Mouse (Mus musculus) myocyte (in vitro differentiated cells): Measurements from ENCODE around the gene Pik3r5. TPM values are rescaled to one million over a fixed set of nuclear protein-coding genes. Genes with fewer than 3 reads are reported as not detected.

Experiments used
- H3K27me3 ChIP-seq: one replicate; pipeline ENCODE4 v1.6.1; 2011; ENCODE audit not compliant: control insufficient read depth, insufficient read depth, insufficient read length
- H3K36me3 ChIP-seq: one replicate; pipeline ENCODE4 v1.6.1; 2011; ENCODE audit not compliant: control insufficient read depth, insufficient read depth
- H3K4me2 ChIP-seq: one replicate; pipeline ENCODE4 v1.6.1; 2011; ENCODE audit warnings: low read depth, control low read depth
- H3K4me3 ChIP-seq: one replicate; pipeline ENCODE4 v1.5.1; 2011; ENCODE audit warnings: mild to moderate bottlenecking, control low read depth, moderate library complexity
- H3K79me2 ChIP-seq: one replicate; pipeline ENCODE4 v1.6.1; 2011; ENCODE audit not compliant: control insufficient read depth, insufficient read depth
- H3ac ChIP-seq: one replicate; pipeline ENCODE4 v1.6.1; 2011; ENCODE audit not compliant: control insufficient read depth, insufficient read length
- CEBPB ChIP-seq: IDR thresholded peaks from 2 replicates; pipeline ENCODE4 v1.6.1; 2011; ENCODE audit warnings: mild to moderate bottlenecking, moderate library complexity; ENCODE audit not compliant: poor library complexity, insufficient read depth, severe bottlenecking
- E2F4 ChIP-seq: IDR thresholded peaks from one replicate; pipeline ENCODE4 v1.6.1; 2011; ENCODE audit warnings: mild to moderate bottlenecking, control low read depth, moderate library complexity; ENCODE audit not compliant: insufficient read depth
- MAX ChIP-seq: IDR thresholded peaks from one replicate; pipeline ENCODE4 v1.6.1; 2011; ENCODE audit warnings: low read depth, mild to moderate bottlenecking, control low read depth
- MYOD1 ChIP-seq, 3 experiments: IDR thresholded peaks; one replicate each; pipeline ENCODE4 v1.6.1; 2011; ENCODE audit warnings: control low read depth in 2 of 3, low read depth in 2 of 3, mild to moderate bottlenecking in 2 of 3, moderate library complexity in 1 of 3; ENCODE audit not compliant: insufficient read length in 2 of 3, control insufficient read depth in 1 of 3
- MYOG ChIP-seq, 3 experiments: IDR thresholded peaks; one replicate each; pipeline ENCODE4 v1.6.1; 2011; ENCODE audit warnings: control low read depth in 2 of 3, low read depth in 2 of 3, mild to moderate bottlenecking in 2 of 3; ENCODE audit not compliant: insufficient read length in 2 of 3, control insufficient read depth in 1 of 3, insufficient read depth in 1 of 3
- POLR2A ChIP-seq: IDR thresholded peaks from one replicate; pipeline ENCODE4 v1.6.1; 2011; ENCODE audit warnings: low read depth, mild to moderate bottlenecking, control low read depth, moderate library complexity; ENCODE audit not compliant: insufficient read length
- POLR2AphosphoS2 ChIP-seq: IDR thresholded peaks from one replicate; pipeline ENCODE4 v1.6.1; 2011; ENCODE audit warnings: low read depth, control low read depth; ENCODE audit not compliant: insufficient read length
- REST ChIP-seq: IDR thresholded peaks from one replicate; pipeline ENCODE4 v1.6.1; 2011; ENCODE audit warnings: mild to moderate bottlenecking, control low read depth, moderate library complexity; ENCODE audit not compliant: insufficient read depth, insufficient read length
- SRF ChIP-seq: IDR thresholded peaks from one replicate; pipeline ENCODE4 v1.6.1; 2011; ENCODE audit warnings: low read depth; ENCODE audit not compliant: control insufficient read depth, insufficient read length
- TCF12 ChIP-seq: IDR thresholded peaks from one replicate; pipeline ENCODE4 v1.6.1; 2011; ENCODE audit warnings: mild to moderate bottlenecking, control low read depth; ENCODE audit not compliant: poor library complexity, insufficient read depth, severe bottlenecking
- TCF3 ChIP-seq: IDR thresholded peaks from one replicate; pipeline ENCODE4 v1.6.1; 2011; ENCODE audit warnings: low read depth, control low read depth; ENCODE audit not compliant: insufficient read length
- USF1 ChIP-seq: IDR thresholded peaks from one replicate; pipeline ENCODE4 v1.6.1; 2011; ENCODE audit warnings: low read depth, mild to moderate bottlenecking, control low read depth, moderate library complexity
- polyA plus RNA-seq: library from polyadenylated mRNA; unstranded; fragments of >200 nt; fragmentation: generic; extraction: Trizol; gene quantifications from one replicate; pipeline ENCODE4 v1.2.1, GENCODE M21; 2012; ENCODE audit warnings: missing spikeins

Gene Pik3r5
- polyA plus RNA-seq, 1 experiment, result 0.22 TPM

- Histone ChIP-seq H3K36me3 (no peaks in the 10 kb centered on the region), H3K79me2 (no peaks in the 10 kb centered on the region), H3K27me3 (no peaks in the 10 kb centered on the region), H3K4me2 (no peak overlapping the region), H3ac (no peak overlapping the region), H3K4me3 (no peak overlapping the region)
- no peak for TF ChIP-seq E2F4
- no peak for TF ChIP-seq POLR2A
- TF ChIP-seq TCF3, result no peak
- no peak for TF ChIP-seq MYOG (IDR thresholded peaks at IDR 0.05; ENCODE audit: control insufficient read depth in 1 of 3, insufficient read depth in 1 of 3, insufficient read length in 2 of 3, low read depth in 2 of 3)
- no peak for TF ChIP-seq USF1
- no peak for TF ChIP-seq MAX
- TF ChIP-seq TCF12, result no peak
- TF ChIP-seq CEBPB, result no peak
- TF ChIP-seq SRF, result no peak
- no peak for TF ChIP-seq REST
- TF ChIP-seq POLR2AphosphoS2, result no peak
- TF ChIP-seq MYOD1 (IDR thresholded peaks at IDR 0.05; ENCODE audit: control insufficient read depth in 1 of 3, insufficient read length in 2 of 3, low read depth in 2 of 3), result no peak
These were observed 43.8 kb downstream of the Pik3r5 start for GRCm38 (mm10) chr11:68475676-68476075.

DNA sequence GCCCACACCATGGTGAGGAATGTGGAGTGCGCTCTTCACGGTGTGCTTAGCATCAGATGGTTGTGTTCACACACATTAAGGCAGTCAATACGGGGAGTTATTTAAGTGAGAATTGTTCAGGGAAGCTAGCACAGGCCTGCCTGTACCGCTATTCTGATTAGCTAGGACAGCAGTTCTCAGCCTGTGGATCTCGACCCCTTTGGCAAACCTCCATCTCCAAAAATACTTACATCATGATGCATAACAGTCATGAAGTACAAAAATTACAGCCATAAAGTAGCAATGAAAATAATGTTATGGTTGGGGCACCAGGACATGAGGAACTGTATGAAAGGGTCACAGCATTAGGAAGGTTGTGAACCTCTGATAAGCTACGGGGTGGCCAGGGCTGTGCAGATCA, 45.7 kb downstream of the Pik3r5 start:
- Histone ChIP-seq H3K36me3 (no peaks in the 10 kb centered on the region), H3ac (no peak overlapping the region), H3K27me3 (no peaks in the 10 kb centered on the region), H3K79me2 (no peaks in the 10 kb centered on the region), H3K4me3 (no peak overlapping the region), H3K4me2 (no peak overlapping the region)
- TF ChIP-seq CEBPB (no peak), POLR2A (no peak), USF1 (no peak), MAX (no peak), MYOG (IDR thresholded peaks at IDR 0.05; ENCODE audit: control insufficient read depth in 1 of 3, insufficient read depth in 1 of 3, insufficient read length in 2 of 3, low read depth in 2 of 3) (no peak), TCF12 (no peak), E2F4 (no peak), POLR2AphosphoS2 (no peak), MYOD1 (IDR thresholded peaks at IDR 0.05; ENCODE audit: control insufficient read depth in 1 of 3, insufficient read length in 2 of 3, low read depth in 2 of 3) (no peak), SRF (no peak), REST (no peak), TCF3 (no peak)

- Histone ChIP-seq H3K4me3 (no peak overlapping the region), H3K36me3 (no peaks in the 10 kb centered on the region), H3K4me2 (no peak overlapping the region), H3K79me2 (no peaks in the 10 kb centered on the region), H3ac (no peak overlapping the region), H3K27me3 (no peaks in the 10 kb centered on the region)
- TF ChIP-seq USF1 (no peak), POLR2AphosphoS2 (no peak), POLR2A (no peak), REST (no peak), SRF (no peak), MYOG (IDR thresholded peaks at IDR 0.05; ENCODE audit: control insufficient read depth in 1 of 3, insufficient read depth in 1 of 3, insufficient read length in 2 of 3, low read depth in 2 of 3) (no peak), TCF3 (no peak), CEBPB (no peak), TCF12 (no peak), MAX (no peak), MYOD1 (IDR thresholded peaks at IDR 0.05; ENCODE audit: control insufficient read depth in 1 of 3, insufficient read length in 2 of 3, low read depth in 2 of 3) (no peak), E2F4 (no peak)
These were observed 46.7 kb downstream of the Pik3r5 start for GRCm38 (mm10) chr11:68478574-68478981.

DNA sequence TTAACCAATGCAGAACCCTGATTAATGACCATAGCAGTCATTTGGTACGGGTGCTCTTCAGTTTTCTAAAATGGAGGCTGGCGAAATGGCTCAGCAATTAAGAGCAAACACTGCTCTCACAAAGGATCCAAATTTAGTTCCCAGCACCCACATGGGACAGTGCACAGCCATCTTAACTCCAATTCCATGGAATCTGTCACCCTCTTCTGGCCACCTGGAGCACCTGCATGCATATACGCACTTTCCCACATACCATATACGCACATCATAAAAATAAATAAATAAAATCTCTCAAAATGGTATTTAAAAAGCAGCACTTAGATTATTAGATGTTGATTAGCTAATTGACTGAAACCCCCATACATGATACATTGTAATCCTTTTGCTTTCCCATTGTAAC, 48.7 kb downstream of the Pik3r5 start:
- Histone ChIP-seq H3K79me2 (no peaks in the 10 kb centered on the region), H3ac (no peak overlapping the region), H3K4me3 (no peak overlapping the region), H3K4me2 (no peak overlapping the region), H3K36me3 (no peaks in the 10 kb centered on the region), H3K27me3 (no peaks in the 10 kb centered on the region)
- TF ChIP-seq TCF3 (no peak), USF1 (no peak), CEBPB (no peak), REST (no peak), POLR2A (no peak), MYOG (IDR thresholded peaks at IDR 0.05; ENCODE audit: control insufficient read depth in 1 of 3, insufficient read depth in 1 of 3, insufficient read length in 2 of 3, low read depth in 2 of 3) (no peak), MYOD1 (IDR thresholded peaks at IDR 0.05; ENCODE audit: control insufficient read depth in 1 of 3, insufficient read length in 2 of 3, low read depth in 2 of 3) (no peak)

GRCm38 (mm10) chr11:68482001-68482400, 50.1 kb downstream of the Pik3r5 start:
- TF ChIP-seq E2F4, result no peak
- no peak for TF ChIP-seq MAX
- no peak for TF ChIP-seq TCF3
- TF ChIP-seq CEBPB, result no peak
- no peak for TF ChIP-seq USF1
- no peak for TF ChIP-seq MYOD1 (IDR thresholded peaks at IDR 0.05; ENCODE audit: control insufficient read depth in 1 of 3, insufficient read length in 2 of 3, low read depth in 2 of 3)
- TF ChIP-seq POLR2A, result no peak
- TF ChIP-seq TCF12, result no peak
- no peak for TF ChIP-seq MYOG (IDR thresholded peaks at IDR 0.05; ENCODE audit: control insufficient read depth in 1 of 3, insufficient read depth in 1 of 3, insufficient read length in 2 of 3, low read depth in 2 of 3)
- TF ChIP-seq SRF, result no peak
- TF ChIP-seq REST, result no peak
- no peak for TF ChIP-seq POLR2AphosphoS2
- no peak overlapping the region for H3K4me3 ChIP-seq
- H3ac ChIP-seq, result no peak overlapping the region
- H3K79me2 ChIP-seq, result no peaks in the 10 kb centered on the region
- no peak overlapping the region for H3K4me2 ChIP-seq
- no peaks in the 10 kb centered on the region for H3K27me3 ChIP-seq
- H3K36me3 ChIP-seq, result no peaks in the 10 kb centered on the region
